Mouse (Mus musculus) E14TG2a.4 (cell line): Measurements from ENCODE around the gene Tmem132b.

Experiments
- CTCF ChIP-seq: conservative IDR thresholded peaks from 2 replicates; pipeline ENCODE4 v1.5.1; 2014; ENCODE audit warnings: low read length
- NANOG ChIP-seq: IDR thresholded peaks from 2 replicates; pipeline ENCODE4 v1.6.1; 2014; ENCODE audit warnings: borderline replicate concordance, low read length, mixed read lengths
- POU5F1 ChIP-seq: IDR thresholded peaks from 2 replicates; pipeline ENCODE4 v1.6.1; 2014; ENCODE audit warnings: low read length, borderline replicate concordance

GRCm38 (mm10) chr5:125751481-125751880 is 219.9 kb downstream of the Tmem132b start:
- TF ChIP-seq CTCF (no peak), NANOG (no peak), POU5F1 (no peak)
